Mouse (Mus musculus) G1E (cell line): ENCODE results near the gene Adgrg1. TPM values are rescaled to one million over a fixed set of nuclear protein-coding genes. Genes with fewer than 3 reads are reported as not detected.

Experiments used
- ATAC-seq: 2 replicates; pipeline ENCODE4 v1.8.0; 2016; ENCODE audit warnings: mild to moderate bottlenecking; ENCODE audit not compliant: insufficient number of reproducible peaks, poor library complexity, low FRiP score, severe bottlenecking; ENCODE audit errors: extremely low read depth
- DNase-seq: peaks from one replicate; pipeline ENCODE4 v3.0.0; 2012; ENCODE audit warnings: low spot score
- H3K27me3 ChIP-seq: 2 replicates; pipeline ENCODE4 v1.6.1; 2012; ENCODE audit warnings: mild to moderate bottlenecking, low read length, inconsistent platforms; ENCODE audit not compliant: insufficient read depth
- H3K36me3 ChIP-seq: replicated peaks from 2 replicates; pipeline ENCODE3; 2012; ENCODE audit warnings: mild to moderate bottlenecking, inconsistent platforms
- H3K4me1 ChIP-seq: 2 replicates; pipeline ENCODE4 v1.6.1; 2012; ENCODE audit warnings: low read depth, low read length, inconsistent platforms, mixed read lengths; ENCODE audit not compliant: insufficient read depth
- H3K4me3 ChIP-seq: 2 replicates; pipeline ENCODE4 v1.5.1; 2012; ENCODE audit warnings: low read depth, mild to moderate bottlenecking, inconsistent platforms, low read length, moderate library complexity, mixed read lengths
- H3K9me3 ChIP-seq: replicated peaks from 2 replicates; pipeline ENCODE4 v1.6.1; 2012; ENCODE audit warnings: inconsistent platforms
- CTCF ChIP-seq: IDR thresholded peaks from 2 replicates; pipeline ENCODE4 v1.5.1; 2012; ENCODE audit warnings: low read depth, low read length, inconsistent platforms, mixed read lengths
- GATA1 ChIP-seq: IDR thresholded peaks from 2 replicates; pipeline ENCODE4 v1.6.1; 2012; ENCODE audit warnings: borderline replicate concordance, low read length, inconsistent platforms, mixed read lengths
- GATA2 ChIP-seq: IDR thresholded peaks from 2 replicates; pipeline ENCODE4 v1.6.1; 2012; ENCODE audit warnings: low read depth, low read length, inconsistent platforms, borderline replicate concordance
- POLR2AphosphoS5 ChIP-seq: IDR thresholded peaks from 2 replicates; pipeline ENCODE4 v1.6.1; 2012; ENCODE audit warnings: low read depth, low read length, inconsistent platforms; ENCODE audit not compliant: insufficient replicate concordance
- TAL1 ChIP-seq: conservative IDR thresholded peaks from 2 replicates; pipeline ENCODE4 v1.6.1; 2012; ENCODE audit warnings: low read depth, low read length, inconsistent platforms, mixed read lengths
- polyA plus RNA-seq: library from polyadenylated mRNA; stranded (reverse); fragments of >175 nt; gene quantifications from 2 replicates; pipeline ENCODE4 v1.2.3, GENCODE M21; 2012
- total RNA-seq, 2 experiments: library from RNA; stranded (forward) in 1 of 2; stranded (reverse) in 1 of 2; fragments of 200-1000 nt in 1 of 2; fragments of >200 nt in 1 of 2; fragmentation: Nextera tagmentation in 1 of 2; gene quantifications; 2 replicates each; pipeline ENCODE4 v1.2.3; 2014 to 2017

Gene Adgrg1
- total and polyA plus RNA-seq, 3 experiments: 57.7 to 339 (median 229) TPM

- TF ChIP-seq GATA2 (no peak), CTCF (peak; percentile 97)
- peaks cover 74% of the 10 kb centered on the region for H3K4me1 ChIP-seq
- DNase-seq: peak; percentile 76
- H3K4me3 ChIP-seq: peak overlapping the region; percentile 31; the same call in 1 of the 2 replicates
- no peaks in the 10 kb centered on the region for H3K27me3 ChIP-seq
- no peaks in the 10 kb centered on the region for H3K9me3 ChIP-seq
- peak; percentile 61 for ATAC-seq
- peaks cover 97% of the 10 kb centered on the region for H3K36me3 ChIP-seq
These were observed 27.1 kb downstream of the Adgrg1 start for GRCm38 (mm10) chr8:95001655-95002054.

DNA sequence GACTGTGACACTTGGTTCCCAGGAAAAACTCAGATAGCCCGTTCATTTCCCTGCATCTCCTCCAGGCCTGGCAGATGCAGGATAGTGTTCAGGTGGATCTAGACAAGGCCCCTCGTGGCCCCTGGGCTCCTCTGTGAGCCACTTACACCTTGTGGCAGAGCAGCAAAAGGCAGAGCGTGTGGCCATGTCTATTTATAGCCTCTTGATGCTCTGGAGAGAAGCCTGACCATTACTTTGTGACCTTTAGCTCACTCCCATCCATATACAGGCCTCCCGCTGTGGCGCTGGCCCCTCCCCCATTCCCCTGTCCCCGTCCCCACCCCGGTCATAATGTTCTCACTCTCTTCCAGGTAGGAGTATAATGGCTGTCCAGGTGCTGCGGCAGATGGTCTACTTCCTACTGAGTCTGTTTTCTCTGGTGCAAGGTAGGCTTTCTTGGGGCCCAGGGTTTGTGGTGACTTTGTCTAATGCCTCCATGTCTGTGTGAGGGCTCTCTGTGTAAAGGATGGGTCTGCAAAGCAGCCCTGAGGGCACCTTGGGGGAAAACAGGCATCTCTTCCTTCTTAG lies 27.6 kb downstream of the Adgrg1 start:
- ATAC-seq (no peak), DNase-seq (no peak)
- Histone ChIP-seq H3K9me3 (no peaks in the 10 kb centered on the region), H3K36me3 (peaks cover 97% of the 10 kb centered on the region), H3K4me3 (no peak overlapping the region; the same call in 1 of the 2 replicates), H3K27me3 (no peaks in the 10 kb centered on the region), H3K4me1 (peaks cover 72% of the 10 kb centered on the region)
- TF ChIP-seq CTCF: no peak
- TF ChIP-seq GATA1: no peak

DNA sequence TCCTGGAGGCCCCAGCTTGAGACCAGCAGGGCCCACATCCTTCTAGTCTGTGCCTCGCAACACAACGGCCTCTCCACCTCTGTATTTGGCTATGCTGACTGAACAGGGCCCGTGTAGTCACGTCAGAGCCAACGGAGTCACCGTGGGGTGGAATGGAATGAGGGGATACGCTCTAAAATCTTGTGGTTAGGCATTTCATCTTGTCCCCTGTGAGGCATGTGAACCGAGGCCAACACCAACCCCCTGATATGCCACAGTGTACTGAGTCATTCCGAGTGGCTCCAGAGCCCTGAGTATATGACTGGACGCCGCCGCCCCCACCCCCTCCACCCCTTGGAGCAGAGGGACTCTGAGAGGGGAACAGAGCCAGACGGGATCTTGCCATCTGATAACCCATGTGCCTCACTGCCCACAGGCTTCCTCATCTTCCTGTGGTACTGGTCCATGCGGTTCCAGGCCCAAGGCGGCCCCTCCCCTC lies 37.9 kb downstream of the Adgrg1 start:
- no peak for DNase-seq
- H3K4me1 ChIP-seq: peaks cover 64% of the 10 kb centered on the region
- no peaks in the 10 kb centered on the region for H3K27me3 ChIP-seq
- ATAC-seq: no peak
- no peaks in the 10 kb centered on the region for H3K9me3 ChIP-seq
- peaks cover 93% of the 10 kb centered on the region for H3K36me3 ChIP-seq
- no peak overlapping the region for H3K4me3 ChIP-seq
- TF ChIP-seq TAL1: no peak
- no peak for TF ChIP-seq GATA2
- TF ChIP-seq POLR2AphosphoS5: no peak
- no peak for TF ChIP-seq GATA1
- TF ChIP-seq CTCF: no peak

DNA sequence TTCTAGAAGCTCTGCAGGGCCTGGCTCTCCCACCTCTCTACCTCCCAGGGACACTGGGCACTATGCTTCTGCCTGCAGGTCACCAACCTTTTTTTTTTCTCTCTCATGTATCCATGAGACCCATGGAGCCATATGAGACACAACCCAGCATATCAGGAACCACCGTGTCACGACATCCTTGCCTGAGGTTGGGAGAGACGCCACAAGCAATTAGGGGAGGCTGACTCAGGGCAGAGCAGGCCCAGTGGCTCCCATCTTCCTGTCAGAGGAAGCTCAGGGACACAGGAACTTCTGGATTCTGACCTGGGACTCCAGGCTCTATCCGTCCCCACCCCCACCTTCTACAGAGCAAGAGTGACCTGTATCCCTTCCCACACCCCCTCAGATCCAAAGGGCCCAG lies 41.3 kb downstream of the Adgrg1 start:
- no peak for TF ChIP-seq GATA1
- no peak for TF ChIP-seq CTCF
- no peak for TF ChIP-seq TAL1
- no peak for TF ChIP-seq POLR2AphosphoS5
- no peak for TF ChIP-seq GATA2
- Histone ChIP-seq H3K9me3 (no peaks in the 10 kb centered on the region), H3K4me3 (no peak overlapping the region), H3K27me3 (peaks cover 13% of the 10 kb centered on the region; the same call in 1 of the 2 replicates), H3K4me1 (peaks cover 40% of the 10 kb centered on the region), H3K36me3 (peaks cover 59% of the 10 kb centered on the region)
- ATAC-seq (no peak), DNase-seq (no peak)

GRCm38 (mm10) chr8:95016684-95017083 lies 42.1 kb downstream of the Adgrg1 start:
- no peak overlapping the region for H3K4me3 ChIP-seq
- no peak for ATAC-seq
- H3K27me3 ChIP-seq: peaks cover 13% of the 10 kb centered on the region; the same call in 1 of the 2 replicates
- DNase-seq: no peak
- peaks cover 51% of the 10 kb centered on the region for H3K36me3 ChIP-seq
- TF ChIP-seq GATA1 (no peak), POLR2AphosphoS5 (0 out of 2 replicates have a peak, but pooled peaks have one; percentile 6)
- H3K9me3 ChIP-seq: no peaks in the 10 kb centered on the region
- H3K4me1 ChIP-seq: peaks cover 33% of the 10 kb centered on the region

DNA sequence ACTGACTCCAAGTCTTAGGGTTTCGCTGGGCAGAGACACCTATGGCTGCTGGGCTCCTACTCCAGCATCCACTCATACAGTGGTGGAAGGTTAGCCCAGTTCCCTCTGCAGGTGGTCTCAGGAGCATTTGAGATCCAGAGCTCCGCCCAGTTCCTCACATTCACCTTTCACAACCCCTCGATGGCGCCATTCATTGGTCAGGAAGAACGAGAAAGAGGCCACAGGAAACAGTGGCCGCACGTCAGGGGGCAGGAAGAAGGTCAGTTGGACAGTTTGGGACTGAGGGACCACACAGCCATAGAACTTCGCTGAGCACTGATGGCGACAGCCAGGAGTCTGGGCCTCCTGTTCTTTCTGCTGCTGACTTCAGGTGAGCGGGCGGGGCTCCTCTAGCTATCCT lies 42.9 kb downstream of the Adgrg1 start, which contains the start of gene Adgrg3:
TSS of gene Adgrg3 (plus strand) at position 242 of the 400 bp plus-strand sequence.
- Histone ChIP-seq H3K4me1 (peaks cover 25% of the 10 kb centered on the region), H3K27me3 (peaks cover 13% of the 10 kb centered on the region), H3K4me3 (no peak within 1 kb of the TSS), H3K9me3 (no peaks in the 10 kb centered on the region), H3K36me3 (peaks cover 43% of the 10 kb centered on the region)
- TF ChIP-seq GATA2 (no peak), CTCF (no peak), GATA1 (no peak), TAL1 (no peak), POLR2AphosphoS5 (no peak)
- ATAC-seq (no peak), DNase-seq (no peak)
